Mouse (Mus musculus) left cerebral cortex, adult 11 months (tissue): Measurements from ENCODE around the gene Slc39a11.

ENCODE experiments used
- DNase-seq: peaks from one replicate; pipeline ENCODE4 v3.0.0; 2022; ENCODE audit warnings: low spot score

Gene Slc39a11

GRCm38 (mm10) chr11:113539502-113540209, 110.2 kb downstream of the Slc39a11 start:
- no peak for DNase-seq

- no peak for DNase-seq
These were observed 110.8 kb downstream of the Slc39a11 start for GRCm38 (mm10) chr11:113539079-113539478.

- DNase-seq: no peak
These were observed 111.4 kb downstream of the Slc39a11 start for GRCm38 (mm10) chr11:113538406-113538917.

- no peak for DNase-seq
These were observed 112.2 kb downstream of the Slc39a11 start for GRCm38 (mm10) chr11:113537715-113538114.

GRCm38 (mm10) chr11:113537199-113537586, 112.7 kb downstream of the Slc39a11 start:
- no peak for DNase-seq

- DNase-seq: no peak
These were observed 113.3 kb downstream of the Slc39a11 start for GRCm38 (mm10) chr11:113536308-113537198.

- DNase-seq: no peak
These were observed 115.5 kb downstream of the Slc39a11 start for GRCm38 (mm10) chr11:113534341-113534740.

- DNase-seq: no peak
These were observed 115.9 kb downstream of the Slc39a11 start for GRCm38 (mm10) chr11:113533931-113534330.

GRCm38 (mm10) chr11:113528391-113528790, 121.5 kb downstream of the Slc39a11 start:
- no peak for DNase-seq

GRCm38 (mm10) chr11:113525731-113526130, 124.1 kb downstream of the Slc39a11 start:
- no peak for DNase-seq

GRCm38 (mm10) chr11:113522726-113523125, 127.2 kb downstream of the Slc39a11 start:
- DNase-seq: no peak

GRCm38 (mm10) chr11:113521469-113522190, 128.2 kb downstream of the Slc39a11 start:
- DNase-seq: no peak

- no peak for DNase-seq
These were observed 128.9 kb downstream of the Slc39a11 start for GRCm38 (mm10) chr11:113520851-113521461.

- DNase-seq: no peak
These were observed 129.5 kb downstream of the Slc39a11 start for GRCm38 (mm10) chr11:113520373-113520772.

- DNase-seq: no peak
These were observed 129.9 kb downstream of the Slc39a11 start for GRCm38 (mm10) chr11:113519973-113520372.

- DNase-seq: no peak
These were observed 131.7 kb downstream of the Slc39a11 start for GRCm38 (mm10) chr11:113518176-113518575.

GRCm38 (mm10) chr11:113516156-113516555, 133.7 kb downstream of the Slc39a11 start:
- DNase-seq: no peak

GRCm38 (mm10) chr11:113512976-113513375, 136.9 kb downstream of the Slc39a11 start:
- no peak for DNase-seq

GRCm38 (mm10) chr11:113512150-113512549, 137.7 kb downstream of the Slc39a11 start:
- DNase-seq: no peak

- no peak for DNase-seq
These were observed 138.8 kb downstream of the Slc39a11 start for GRCm38 (mm10) chr11:113510969-113511625.

GRCm38 (mm10) chr11:113510249-113510648, 139.6 kb downstream of the Slc39a11 start:
- DNase-seq: no peak
